Mouse (Mus musculus): Measurements from ENCODE around the gene Gm5475. TPM values are rescaled to one million over a fixed set of nuclear protein-coding genes. Genes with fewer than 3 reads are reported as not detected.
"Not testable (repeated sequence)": the region's sequence is repeated elsewhere in the genome, so short reads cannot be mapped to it uniquely, and the experiment has no call there.

The Gm5475 gene
- polyA plus RNA-seq (2016; fragmentation: Nextera tagmentation; extraction: Ambion mirVana), result 0.05 TPM in 1 of 2 replicates, not detected in the other

GRCm38 (mm10) chr15:100421758-100422197, at the start of gene Gm5475:
Gene Gm5475 (plus strand): TSS chr15:100422147.
- Histone ChIP-seq H3K27me3 (replicated peaks; ENCODE audit: low read depth, poor library complexity, severe bottlenecking) (peaks cover 34% of the 10 kb centered on the region), H3K4me3 (peak within 1 kb of the TSS; percentile 91), H3K27ac (replicated peaks) (peak within 1 kb of the TSS; percentile 90), H3K4me1 (peaks cover 53% of the 10 kb centered on the region)
- DNase-seq (ENCODE audit: low spot score); H3K9me3 ChIP-seq; H3K36me3 ChIP-seq (replicated peaks): not testable (repeated sequence)
- 28% methylated on average over 3 of the region's 3 CpGs for WGBS

GRCm38 (mm10) chr15:100375066-100375465, 46.9 kb upstream of the Gm5475 start:
- DNase-seq (ENCODE audit: low spot score), result peak; percentile 63
- H3K4me3 ChIP-seq, result no peak overlapping the region
- 36% methylated on average over 5 of the region's 5 CpGs for WGBS
- no peaks in the 10 kb centered on the region for H3K9me3 ChIP-seq
- no peak overlapping the region for H3K27ac ChIP-seq (replicated peaks)
- H3K36me3 ChIP-seq (replicated peaks), result no peaks in the 10 kb centered on the region
- H3K27me3 ChIP-seq (replicated peaks; ENCODE audit: low read depth, poor library complexity, severe bottlenecking), result no peaks in the 10 kb centered on the region
- peaks cover 7% of the 10 kb centered on the region; the same call in 1 of the 2 replicates for H3K4me1 ChIP-seq

- not testable (repeated sequence) for H3K4me3 ChIP-seq; H3K27me3 ChIP-seq (replicated peaks; ENCODE audit: low read depth, poor library complexity, severe bottlenecking); DNase-seq (ENCODE audit: low spot score); H3K36me3 ChIP-seq (replicated peaks); H3K4me1 ChIP-seq; H3K9me3 ChIP-seq; H3K27ac ChIP-seq (replicated peaks)
- WGBS, result 39% methylated on average over 4 of the region's 9 CpGs
Measured at GRCm38 (mm10) chr15:100377847-100378505, 44.0 kb upstream of the Gm5475 start.

- DNase-seq (ENCODE audit: low spot score), result no peak
- Histone ChIP-seq H3K27ac (replicated peaks) (no peak overlapping the region), H3K4me1 (no peaks in the 10 kb centered on the region), H3K27me3 (replicated peaks; ENCODE audit: low read depth, poor library complexity, severe bottlenecking) (no peaks in the 10 kb centered on the region), H3K9me3 (no peaks in the 10 kb centered on the region), H3K36me3 (replicated peaks) (no peaks in the 10 kb centered on the region), H3K4me3 (no peak overlapping the region)
- 89% methylated on average over 8 of the region's 8 CpGs for WGBS
Measured at GRCm38 (mm10) chr15:100379658-100380057, 42.3 kb upstream of the Gm5475 start.

GRCm38 (mm10) chr15:100380104-100380503, 41.8 kb upstream of the Gm5475 start:
- Histone ChIP-seq H3K4me3 (no peak overlapping the region), H3K27me3 (replicated peaks; ENCODE audit: low read depth, poor library complexity, severe bottlenecking) (no peaks in the 10 kb centered on the region), H3K27ac (replicated peaks) (no peak overlapping the region), H3K4me1 (no peaks in the 10 kb centered on the region), H3K9me3 (no peaks in the 10 kb centered on the region), H3K36me3 (replicated peaks) (no peaks in the 10 kb centered on the region)
- WGBS, result 75% methylated on average over 2 of the region's 2 CpGs
- no peak for DNase-seq (ENCODE audit: low spot score)

GRCm38 (mm10) chr15:100385705-100386104, 36.2 kb upstream of the Gm5475 start:
- WGBS, result 92% methylated on average over 9 of the region's 9 CpGs
- Histone ChIP-seq H3K4me3 (no peak overlapping the region), H3K27ac (replicated peaks) (no peak overlapping the region), H3K27me3 (replicated peaks; ENCODE audit: low read depth, poor library complexity, severe bottlenecking) (no peaks in the 10 kb centered on the region), H3K9me3 (no peaks in the 10 kb centered on the region), H3K4me1 (peaks cover 13% of the 10 kb centered on the region), H3K36me3 (replicated peaks) (no peaks in the 10 kb centered on the region)
- no peak for DNase-seq (ENCODE audit: low spot score)

GRCm38 (mm10) chr15:100387544-100388223, 34.3 kb upstream of the Gm5475 start:
- Histone ChIP-seq H3K27ac (replicated peaks) (no peak overlapping the region), H3K27me3 (replicated peaks; ENCODE audit: low read depth, poor library complexity, severe bottlenecking) (no peaks in the 10 kb centered on the region), H3K4me3 (no peak overlapping the region), H3K9me3 (no peaks in the 10 kb centered on the region), H3K36me3 (replicated peaks) (peaks cover 4% of the 10 kb centered on the region), H3K4me1 (peaks cover 13% of the 10 kb centered on the region)
- no peak for DNase-seq (ENCODE audit: low spot score)
- WGBS, result 95% methylated on average over 17 of the region's 17 CpGs

GRCm38 (mm10) chr15:100388224-100388835, 33.6 kb upstream of the Gm5475 start:
- H3K36me3 ChIP-seq (replicated peaks), result peaks cover 11% of the 10 kb centered on the region
- H3K9me3 ChIP-seq, result no peaks in the 10 kb centered on the region
- 90% methylated on average over 16 of the region's 16 CpGs for WGBS
- DNase-seq (ENCODE audit: low spot score), result no peak
- no peak overlapping the region; the same call in 1 of the 2 replicates for H3K27ac ChIP-seq (replicated peaks)
- H3K4me1 ChIP-seq, result peaks cover 13% of the 10 kb centered on the region
- no peak overlapping the region for H3K4me3 ChIP-seq
- no peaks in the 10 kb centered on the region for H3K27me3 ChIP-seq (replicated peaks; ENCODE audit: low read depth, poor library complexity, severe bottlenecking)

GRCm38 (mm10) chr15:100388886-100389285, 33.1 kb upstream of the Gm5475 start:
- Histone ChIP-seq H3K36me3 (replicated peaks) (peaks cover 16% of the 10 kb centered on the region), H3K4me3 (no peak overlapping the region), H3K27me3 (replicated peaks; ENCODE audit: low read depth, poor library complexity, severe bottlenecking) (no peaks in the 10 kb centered on the region), H3K27ac (replicated peaks) (peak overlapping the region; percentile 44; the same call in 1 of the 2 replicates), H3K4me1 (peaks cover 13% of the 10 kb centered on the region), H3K9me3 (no peaks in the 10 kb centered on the region)
- no peak for DNase-seq (ENCODE audit: low spot score)
- 66% methylated on average over 9 of the region's 9 CpGs for WGBS

GRCm38 (mm10) chr15:100391066-100391465, 30.9 kb upstream of the Gm5475 start:
- no peaks in the 10 kb centered on the region for H3K27me3 ChIP-seq (replicated peaks; ENCODE audit: low read depth, poor library complexity, severe bottlenecking)
- H3K36me3 ChIP-seq (replicated peaks), result peaks cover 38% of the 10 kb centered on the region
- H3K4me3 ChIP-seq, result no peak overlapping the region
- peaks cover 13% of the 10 kb centered on the region for H3K4me1 ChIP-seq
- whole genome bisulfite sequencing, result 81% methylated on average over 7 of the region's 7 CpGs
- no peak for DNase-seq (ENCODE audit: low spot score)
- H3K27ac ChIP-seq (replicated peaks), result no peak overlapping the region
- no peaks in the 10 kb centered on the region for H3K9me3 ChIP-seq

- no peaks in the 10 kb centered on the region for H3K27me3 ChIP-seq (replicated peaks; ENCODE audit: low read depth, poor library complexity, severe bottlenecking)
- no peak overlapping the region for H3K27ac ChIP-seq (replicated peaks)
- H3K4me1 ChIP-seq, result peaks cover 13% of the 10 kb centered on the region
- peaks cover 43% of the 10 kb centered on the region for H3K36me3 ChIP-seq (replicated peaks)
- no peak for DNase-seq (ENCODE audit: low spot score)
- 96% methylated on average over 7 of the region's 7 CpGs for WGBS
- no peaks in the 10 kb centered on the region for H3K9me3 ChIP-seq
- H3K4me3 ChIP-seq, result no peak overlapping the region
Measured at GRCm38 (mm10) chr15:100391599-100391998, 30.3 kb upstream of the Gm5475 start.

- no peak for DNase-seq (ENCODE audit: low spot score)
- Histone ChIP-seq H3K27ac (replicated peaks) (no peak overlapping the region), H3K27me3 (replicated peaks; ENCODE audit: low read depth, poor library complexity, severe bottlenecking) (no peaks in the 10 kb centered on the region), H3K4me1 (peaks cover 13% of the 10 kb centered on the region), H3K9me3 (no peaks in the 10 kb centered on the region), H3K36me3 (replicated peaks) (peaks cover 57% of the 10 kb centered on the region), H3K4me3 (no peak overlapping the region)
- WGBS, result 84% methylated on average over 11 of the region's 11 CpGs
Measured at GRCm38 (mm10) chr15:100393016-100393415, 28.9 kb upstream of the Gm5475 start.

All from embryonic facial prominence, embryonic 10.5 days (tissue).